Mouse (Mus musculus): ENCODE data around the gene Tmem239.

The Tmem239 gene

DNA sequence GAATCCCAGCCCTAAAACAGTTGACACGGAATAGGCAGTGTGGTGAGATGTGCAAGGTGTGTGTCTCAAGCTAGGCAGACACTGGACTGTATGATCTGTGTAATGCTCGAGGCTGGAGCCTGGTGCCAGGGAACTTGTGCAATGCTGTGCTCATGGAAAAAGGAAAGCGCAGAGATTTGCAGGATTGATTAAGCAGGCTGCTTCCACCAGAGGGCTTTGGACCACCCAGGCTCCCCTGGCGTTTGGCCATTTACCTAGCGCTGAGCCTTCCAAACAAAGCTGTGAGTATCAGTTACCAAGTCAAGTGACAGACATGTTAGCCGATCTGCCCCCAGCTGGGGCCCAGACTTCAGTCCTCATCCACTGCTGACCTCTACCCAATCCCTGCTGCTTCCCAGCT lies 1.9 kb downstream of the Tmem239 start:
- in situ Hi-C loops (cut with MboI; ENCODE audit: unreplicated experiment in 2 of 2): loop anchor here in 1 of 2 experiments (5.0 kb wide), 1 partner anchor 121 kb away; no protein-coding TSS in a partner anchor

- in situ Hi-C loops (cut with MboI; ENCODE audit: unreplicated experiment in 2 of 2): loop anchor here in 1 of 2 experiments (5.0 kb wide), 1 partner anchor 120 kb away; no protein-coding TSS in a partner anchor
These were observed 5.5 kb downstream of the Tmem239 start for GRCm38 (mm10) chr2:130411558-130412495.

GRCm38 (mm10) chr2:130412775-130413174 lies 6.5 kb downstream of the Tmem239 start:
- in situ Hi-C loops (cut with MboI; ENCODE audit: unreplicated experiment in 2 of 2): loop anchor here in 1 of 2 experiments (5.0 kb wide), 1 partner anchor 120 kb away; no protein-coding TSS in a partner anchor

DNA sequence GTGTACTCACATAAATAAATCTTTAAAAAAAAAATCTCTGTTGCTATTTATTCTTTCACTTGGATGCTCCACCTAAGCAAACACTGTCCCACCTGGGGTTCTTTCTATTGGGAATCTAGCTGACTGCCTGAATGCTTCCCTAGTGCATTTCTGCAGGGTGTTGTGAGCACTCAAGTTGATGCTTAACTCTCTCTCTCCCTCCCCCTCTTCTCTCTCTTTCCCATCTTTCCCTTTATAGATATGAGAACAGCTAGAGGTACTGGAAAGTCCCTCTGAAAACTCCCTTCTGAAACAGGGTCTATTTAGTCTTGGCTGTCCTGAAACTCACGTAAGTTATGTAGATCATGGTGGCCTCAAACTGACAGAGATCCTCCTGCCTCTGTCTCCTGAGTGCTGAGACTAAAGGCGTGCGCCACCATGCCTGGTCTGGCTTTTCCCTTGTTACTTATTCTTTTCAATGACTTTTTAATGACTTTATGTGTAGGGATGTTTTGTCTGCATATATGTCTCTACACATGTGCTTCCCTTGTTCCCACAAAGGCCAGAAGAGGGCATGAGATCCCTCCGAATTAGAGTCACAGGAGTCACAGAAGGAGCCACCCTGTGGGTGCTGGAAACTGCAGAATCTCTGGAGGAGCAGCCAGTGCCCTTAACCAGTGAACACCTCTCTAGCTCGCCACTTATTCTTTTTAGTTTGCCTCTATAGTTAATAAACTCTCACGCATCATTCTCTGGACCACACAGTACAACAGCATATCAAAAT lies 8.0 kb downstream of the Tmem239 start:
- in situ Hi-C loops (cut with MboI; ENCODE audit: unreplicated experiment in 2 of 2): loop anchor here in 1 of 2 experiments (5.0 kb wide), 1 partner anchor 122 kb away; no protein-coding TSS in a partner anchor

GRCm38 (mm10) chr2:130421781-130422620 lies 15.7 kb downstream of the Tmem239 start:
- in situ Hi-C loops (cut with MboI; ENCODE audit: unreplicated experiment in 2 of 2): loop anchor here (10.0 kb wide), 2 partner anchors 243 to 343 kb away; partner anchors contain the start of genes Ddrgk1 (in 1 of the 2) and Itpa (in 1 of the 2)

DNA sequence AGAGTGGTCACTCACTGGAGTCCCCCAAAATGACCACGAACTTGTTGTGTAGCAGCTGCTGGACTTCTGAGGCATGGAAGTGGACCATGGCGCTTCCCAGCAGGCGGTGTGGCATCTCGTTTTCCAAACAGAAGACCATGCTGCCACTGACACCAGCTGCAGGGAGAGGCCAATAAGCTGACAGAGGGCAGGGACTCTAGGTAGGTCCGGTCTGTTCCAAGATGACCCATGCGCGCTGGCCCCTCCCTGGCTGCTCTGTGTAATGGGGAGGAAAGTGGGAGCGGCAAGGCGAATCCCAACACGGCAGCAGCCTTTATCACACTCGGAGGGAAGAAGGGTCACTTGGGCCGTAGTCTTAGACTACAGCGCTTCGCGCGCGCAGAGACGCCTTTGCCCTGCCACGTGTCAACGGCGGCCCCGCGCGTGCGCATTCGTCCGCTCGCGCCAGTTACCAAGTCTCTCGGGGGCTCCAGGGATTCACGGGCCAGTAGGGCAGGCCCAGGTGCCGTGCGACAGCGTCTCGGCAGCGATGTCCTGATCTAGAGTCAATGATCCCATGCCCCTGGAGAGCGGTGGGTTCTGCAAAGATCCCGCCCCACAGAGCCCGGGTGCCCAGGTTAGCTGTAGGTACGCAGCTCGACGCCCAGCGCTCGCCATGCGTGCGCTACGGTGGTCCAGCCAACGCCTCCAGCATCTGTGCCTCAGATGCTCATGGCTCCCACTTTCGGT lies 17.3 kb downstream of the Tmem239 start:
- in situ Hi-C loops (cut with MboI; ENCODE audit: unreplicated experiment in 2 of 2): loop anchor here (10.0 kb wide), 2 partner anchors 241 to 341 kb away; partner anchors contain the start of genes Ddrgk1 (in 1 of the 2) and Itpa (in 1 of the 2)

- in situ Hi-C loops (cut with MboI; ENCODE audit: unreplicated experiment in 2 of 2): loop anchor here (10.0 kb wide), 2 partner anchors 241 to 341 kb away; partner anchors contain the start of genes Ddrgk1 (in 1 of the 2) and Itpa (in 1 of the 2)
These were observed 18.0 kb downstream of the Tmem239 start, which contains the start of the genes Vps16 and Pced1a for GRCm38 (mm10) chr2:130424126-130424853. TSS of gene Vps16 (plus strand) at chr2:130424339. TSS of gene Pced1a (minus strand) at chr2:130424701.

GRCm38 (mm10) chr2:130425112-130425511 lies 18.8 kb downstream of the Tmem239 start:
- in situ Hi-C loops (cut with MboI; ENCODE audit: unreplicated experiment in 2 of 2): loop anchor here (10.0 kb wide), 2 partner anchors 240 to 340 kb away; partner anchors contain the start of genes Ddrgk1 (in 1 of the 2) and Itpa (in 1 of the 2)

DNA sequence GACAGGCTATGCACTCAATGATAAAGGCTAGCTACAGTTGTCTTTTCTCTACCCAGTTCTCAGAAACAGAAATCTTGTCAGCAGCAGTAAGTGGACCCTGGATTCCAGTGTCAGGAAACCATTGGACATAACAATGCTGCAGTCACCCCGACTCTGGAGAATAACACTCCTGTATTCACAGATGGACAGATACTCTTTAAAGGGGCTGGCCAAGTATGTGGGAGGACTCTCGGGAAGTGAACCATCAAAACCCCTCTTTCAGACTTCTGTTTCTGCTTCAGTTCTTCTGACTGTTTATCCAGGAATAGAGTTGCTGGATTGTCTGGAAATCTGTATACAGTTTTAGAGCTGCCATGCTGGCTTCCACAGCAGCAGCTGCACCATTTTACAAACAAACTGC lies 23.6 kb downstream of the Tmem239 start:
- in situ Hi-C loops (cut with MboI; ENCODE audit: unreplicated experiment in 2 of 2): loop anchor here (10.0 kb wide), 2 partner anchors 235 to 335 kb away; partner anchors contain the start of genes Ddrgk1 (in 1 of the 2) and Itpa (in 1 of the 2)

- in situ Hi-C loops (cut with MboI; ENCODE audit: unreplicated experiment in 2 of 2): no loop called here
These were observed 24.2 kb downstream of the Tmem239 start for GRCm38 (mm10) chr2:130430484-130430883.

GRCm38 (mm10) chr2:130432157-130432556 lies 25.9 kb downstream of the Tmem239 start:
- in situ Hi-C loops (cut with MboI; ENCODE audit: unreplicated experiment in 2 of 2): no loop called here

GRCm38 (mm10) chr2:130433152-130433551 lies 26.9 kb downstream of the Tmem239 start:
- in situ Hi-C loops (cut with MboI; ENCODE audit: unreplicated experiment in 2 of 2): no loop called here

GRCm38 (mm10) chr2:130436769-130437168 lies 30.5 kb downstream of the Tmem239 start:
- in situ Hi-C loops (cut with MboI; ENCODE audit: unreplicated experiment in 2 of 2): no loop called here

DNA sequence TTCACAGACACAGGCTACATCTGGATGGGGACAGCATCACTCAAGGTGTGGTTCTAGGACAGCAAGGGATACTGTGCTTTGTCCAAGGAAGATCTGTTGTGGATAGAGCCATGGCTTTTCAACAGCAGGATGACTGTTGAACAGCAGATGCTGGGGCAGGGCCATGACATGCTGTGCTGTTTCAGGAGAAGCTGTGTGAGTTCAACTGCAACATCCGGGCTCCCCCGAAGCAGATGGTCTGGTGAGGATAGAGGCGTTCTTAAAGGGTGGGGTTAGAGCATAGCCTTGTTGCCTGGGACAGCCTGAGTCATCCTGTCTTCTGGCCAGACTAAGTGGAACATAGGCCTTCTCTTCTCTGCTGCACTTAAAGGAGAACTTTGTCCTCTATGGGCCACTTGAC lies 32.6 kb downstream of the Tmem239 start:
- in situ Hi-C loops (cut with MboI; ENCODE audit: unreplicated experiment in 2 of 2): no loop called here

DNA sequence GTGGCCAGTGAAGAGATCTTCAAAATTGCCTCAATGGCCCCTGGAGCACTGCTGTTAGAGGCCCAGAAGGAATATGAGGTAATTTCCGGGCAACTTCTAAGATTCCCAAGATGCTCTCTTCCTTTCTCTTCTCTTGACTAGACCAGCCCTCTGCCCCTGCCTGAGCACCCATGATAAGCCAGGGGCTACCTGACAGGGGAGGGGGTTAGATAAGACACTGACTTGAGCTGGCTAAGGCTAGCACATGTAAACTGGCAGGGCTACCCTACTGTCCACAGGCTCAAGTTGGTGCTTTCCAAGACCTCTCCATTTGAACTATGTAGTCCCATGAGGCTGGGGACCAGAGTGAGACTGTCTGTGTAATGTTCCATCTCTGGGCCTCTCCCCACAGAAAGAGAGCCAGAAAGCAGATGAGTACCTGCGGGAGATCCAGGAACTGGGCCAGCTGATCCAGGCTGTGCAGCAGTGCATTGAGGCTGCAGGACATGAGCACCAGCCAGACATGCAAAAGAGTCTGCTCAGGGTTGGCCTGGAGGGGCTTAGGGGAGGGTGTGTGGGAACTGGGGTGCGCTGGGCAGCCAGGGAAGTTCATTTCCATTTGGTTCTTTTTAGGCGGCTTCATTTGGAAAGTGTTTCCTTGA lies 33.7 kb downstream of the Tmem239 start:
- in situ Hi-C loops (cut with MboI; ENCODE audit: unreplicated experiment in 2 of 2): no loop called here

GRCm38 (mm10) chr2:130442162-130442561 lies 35.9 kb downstream of the Tmem239 start:
- in situ Hi-C loops (cut with MboI; ENCODE audit: unreplicated experiment in 2 of 2): no loop called here

DNA sequence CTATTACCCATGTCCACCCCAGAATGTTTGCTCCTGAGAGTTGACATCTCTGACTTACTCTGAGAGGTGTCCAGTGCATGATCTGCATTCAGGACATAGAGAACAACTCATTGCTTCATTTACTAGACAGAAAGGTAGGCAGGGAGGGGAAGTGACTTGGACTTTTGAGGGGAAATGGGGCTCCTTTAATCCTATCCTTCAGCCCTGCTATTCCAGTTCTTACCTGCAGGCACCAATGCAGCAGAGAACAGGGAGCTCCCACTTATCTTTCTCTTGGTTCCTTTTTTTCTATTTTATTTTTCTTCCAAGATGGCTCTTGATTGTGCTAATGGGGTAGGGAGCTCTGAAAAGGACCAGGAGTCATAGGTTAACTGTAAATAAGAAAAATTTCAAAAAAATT lies 42.2 kb downstream of the Tmem239 start:
- in situ Hi-C loops (cut with MboI; ENCODE audit: unreplicated experiment in 2 of 2): loop anchor here (5.0 kb wide), 2 partner anchors 109 to 114 kb away; partner anchors contain the start of gene Mrps26 (in 1 of the 2)
